Mouse (Mus musculus): ENCODE measurements around the gene Rnf4. TPM values are rescaled to one million over a fixed set of nuclear protein-coding genes. Genes with fewer than 3 reads are reported as not detected.

Gene Rnf4
- polyA plus RNA-seq, 1 experiment = 47.5 TPM

GRCm38 (mm10) chr5:34319491-34320034 lies 16.5 kb upstream of the Rnf4 start:
- no peaks in the 10 kb centered on the region for H3K36me3 ChIP-seq (ENCODE audit: control insufficient read depth, insufficient read depth, low read length)
- no peaks in the 10 kb centered on the region for H3K27me3 ChIP-seq (replicated peaks; ENCODE audit: control insufficient read depth, insufficient read depth, low read length)
- no peaks in the 10 kb centered on the region for H3K4me1 ChIP-seq (ENCODE audit: control insufficient read depth, insufficient read depth, low read length)
- WGBS = 61% methylated on average over 2 of the region's 2 CpGs
- peak; percentile 15 for DNase-seq
- no peak overlapping the region for H3K27ac ChIP-seq (ENCODE audit: insufficient read depth, low read depth, low read length)
- no peak for TF ChIP-seq POLR2A (IDR thresholded peaks at IDR 0.05; ENCODE audit: low read depth, low read length)
- TF ChIP-seq CTCF (conservative IDR thresholded peaks at IDR 0.05; ENCODE audit: insufficient read depth, insufficient read length, low read depth, low read length) = no peak; the same call in 1 of the 2 replicates
- no peak overlapping the region for H3K4me3 ChIP-seq (ENCODE audit: insufficient read depth, low read depth, low read length)

GRCm38 (mm10) chr5:34321236-34321635 lies 14.9 kb upstream of the Rnf4 start:
- no peak overlapping the region for H3K4me3 ChIP-seq (ENCODE audit: insufficient read depth, low read depth, low read length)
- no peaks in the 10 kb centered on the region for H3K4me1 ChIP-seq (ENCODE audit: control insufficient read depth, insufficient read depth, low read length)
- 85% methylated on average over 4 of the region's 4 CpGs for WGBS
- no peak for DNase-seq
- no peak for TF ChIP-seq CTCF (conservative IDR thresholded peaks at IDR 0.05; ENCODE audit: insufficient read depth, insufficient read length, low read depth, low read length)
- no peak overlapping the region for H3K27ac ChIP-seq (ENCODE audit: insufficient read depth, low read depth, low read length)
- no peaks in the 10 kb centered on the region for H3K36me3 ChIP-seq (ENCODE audit: control insufficient read depth, insufficient read depth, low read length)
- H3K27me3 ChIP-seq (replicated peaks; ENCODE audit: control insufficient read depth, insufficient read depth, low read length) = no peaks in the 10 kb centered on the region

GRCm38 (mm10) chr5:34325286-34325685 lies 10.8 kb upstream of the Rnf4 start:
- DNase-seq = no peak
- TF ChIP-seq CTCF (conservative IDR thresholded peaks at IDR 0.05; ENCODE audit: insufficient read depth, insufficient read length, low read depth, low read length) = no peak
- H3K27me3 ChIP-seq (replicated peaks; ENCODE audit: control insufficient read depth, insufficient read depth, low read length) = no peaks in the 10 kb centered on the region

GRCm38 (mm10) chr5:34326249-34326691 lies 9.8 kb upstream of the Rnf4 start:
- DNase-seq = no peak
- no peak overlapping the region for H3K4me3 ChIP-seq (ENCODE audit: insufficient read depth, low read depth, low read length)
- TF ChIP-seq POLR2A (IDR thresholded peaks at IDR 0.05; ENCODE audit: low read depth, low read length) (no peak), CTCF (conservative IDR thresholded peaks at IDR 0.05; ENCODE audit: insufficient read depth, insufficient read length, low read depth, low read length) (no peak)
- H3K4me1 ChIP-seq (ENCODE audit: control insufficient read depth, insufficient read depth, low read length) = no peaks in the 10 kb centered on the region
- H3K36me3 ChIP-seq (ENCODE audit: control insufficient read depth, insufficient read depth, low read length) = no peaks in the 10 kb centered on the region
- no peaks in the 10 kb centered on the region for H3K27me3 ChIP-seq (replicated peaks; ENCODE audit: control insufficient read depth, insufficient read depth, low read length)
- whole genome bisulfite sequencing = 51% methylated on average over 4 of the region's 4 CpGs
- no peak overlapping the region for H3K27ac ChIP-seq (ENCODE audit: insufficient read depth, low read depth, low read length)

More at GRCm38 (mm10) chr5:34325286-34325685, 10.8 kb upstream of the Rnf4 start:
- Histone ChIP-seq H3K36me3 (ENCODE audit: control insufficient read depth, insufficient read depth, low read length) (no peaks in the 10 kb centered on the region), H3K4me3 (ENCODE audit: insufficient read depth, low read depth, low read length) (no peak overlapping the region), H3K27ac (ENCODE audit: insufficient read depth, low read depth, low read length) (no peak overlapping the region), H3K4me1 (ENCODE audit: control insufficient read depth, insufficient read depth, low read length) (no peaks in the 10 kb centered on the region)

- Histone ChIP-seq H3K27ac (ENCODE audit: insufficient read depth, low read depth, low read length) (no peak overlapping the region), H3K36me3 (ENCODE audit: control insufficient read depth, insufficient read depth, low read length) (no peaks in the 10 kb centered on the region), H3K4me3 (ENCODE audit: insufficient read depth, low read depth, low read length) (no peak overlapping the region; the same call in 1 of the 2 replicates), H3K27me3 (replicated peaks; ENCODE audit: control insufficient read depth, insufficient read depth, low read length) (no peaks in the 10 kb centered on the region), H3K4me1 (ENCODE audit: control insufficient read depth, insufficient read depth, low read length) (no peaks in the 10 kb centered on the region)
- TF ChIP-seq POLR2A (IDR thresholded peaks at IDR 0.05; ENCODE audit: low read depth, low read length) (no peak), CTCF (conservative IDR thresholded peaks at IDR 0.05; ENCODE audit: insufficient read depth, insufficient read length, low read depth, low read length) (no peak)
- DNase-seq = peak; percentile 6
- WGBS = 11% methylated on average over 31 of the region's 31 CpGs
Observed at GRCm38 (mm10) chr5:34326875-34327576, 9.1 kb upstream of the Rnf4 start.

- H3K4me3 ChIP-seq (ENCODE audit: insufficient read depth, low read depth, low read length) = no peak overlapping the region
- no peaks in the 10 kb centered on the region for H3K27me3 ChIP-seq (replicated peaks; ENCODE audit: control insufficient read depth, insufficient read depth, low read length)
- H3K36me3 ChIP-seq (ENCODE audit: control insufficient read depth, insufficient read depth, low read length) = no peaks in the 10 kb centered on the region
- no peak for DNase-seq
- no peak overlapping the region for H3K27ac ChIP-seq (ENCODE audit: insufficient read depth, low read depth, low read length)
- TF ChIP-seq CTCF (conservative IDR thresholded peaks at IDR 0.05; ENCODE audit: insufficient read depth, insufficient read length, low read depth, low read length) (no peak), POLR2A (IDR thresholded peaks at IDR 0.05; ENCODE audit: low read depth, low read length) (no peak)
- 90% methylated on average over 2 of the region's 2 CpGs for WGBS
- no peaks in the 10 kb centered on the region for H3K4me1 ChIP-seq (ENCODE audit: control insufficient read depth, insufficient read depth, low read length)
Observed at GRCm38 (mm10) chr5:34330136-34330535, 6.0 kb upstream of the Rnf4 start.

GRCm38 (mm10) chr5:34334081-34334480 lies 2.0 kb upstream of the Rnf4 start:
- Histone ChIP-seq H3K4me1 (ENCODE audit: control insufficient read depth, insufficient read depth, low read length) (peaks cover 3% of the 10 kb centered on the region; the same call in 1 of the 2 replicates), H3K27me3 (replicated peaks; ENCODE audit: control insufficient read depth, insufficient read depth, low read length) (no peaks in the 10 kb centered on the region), H3K36me3 (ENCODE audit: control insufficient read depth, insufficient read depth, low read length) (no peaks in the 10 kb centered on the region), H3K4me3 (ENCODE audit: insufficient read depth, low read depth, low read length) (no peak overlapping the region), H3K27ac (ENCODE audit: insufficient read depth, low read depth, low read length) (no peak overlapping the region)
- no peak for DNase-seq
- TF ChIP-seq POLR2A (IDR thresholded peaks at IDR 0.05; ENCODE audit: low read depth, low read length) (no peak), CTCF (conservative IDR thresholded peaks at IDR 0.05; ENCODE audit: insufficient read depth, insufficient read length, low read depth, low read length) (no peak)
- 87% methylated on average over 1 of the region's 1 CpGs for WGBS
